Mouse (Mus musculus) c-Kit-positive CD71-positive TER-119-positive erythroid progenitor cells, embryonic 14.5 days (primary cell): Measurements from ENCODE around the gene U90926.
"Not testable (repeated sequence)": the region's sequence is repeated elsewhere in the genome, so short reads cannot be mapped to it uniquely, and the experiment has no call there.

Experiments used
- DNase-seq: peaks from one replicate; pipeline ENCODE4 v3.0.0-alpha.2; 2013; ENCODE audit warnings: low spot score

U90926 gene

GRCm38 (mm10) chr5:92218915-92219793 lies 3.9 kb upstream of the U90926 start:
- no peak for DNase-seq

- no peak for DNase-seq
These were observed 3.0 kb downstream of the U90926 start for GRCm38 (mm10) chr5:92212231-92212630.

- no peak for DNase-seq
These were observed 5.0 kb downstream of the U90926 start for GRCm38 (mm10) chr5:92210205-92210604.

GRCm38 (mm10) chr5:92206121-92206520 lies 9.1 kb downstream of the U90926 start:
- DNase-seq: no peak

- no peak for DNase-seq
These were observed 9.5 kb downstream of the U90926 start for GRCm38 (mm10) chr5:92205706-92206105.

GRCm38 (mm10) chr5:92205184-92205583 lies 10.0 kb downstream of the U90926 start:
- DNase-seq: no peak

- DNase-seq: peak; percentile 13
These were observed 10.8 kb downstream of the U90926 start for GRCm38 (mm10) chr5:92204162-92205036.

GRCm38 (mm10) chr5:92198266-92198665 lies 16.9 kb downstream of the U90926 start:
- DNase-seq: no peak

GRCm38 (mm10) chr5:92196895-92197811 lies 18.1 kb downstream of the U90926 start:
- DNase-seq: no peak

GRCm38 (mm10) chr5:92195716-92196115 lies 19.5 kb downstream of the U90926 start:
- not testable (repeated sequence) for DNase-seq

GRCm38 (mm10) chr5:92188881-92189483 lies 26.2 kb downstream of the U90926 start:
- DNase-seq: no peak

GRCm38 (mm10) chr5:92183071-92183830 lies 32.0 kb downstream of the U90926 start:
- DNase-seq: no peak

- DNase-seq: no peak
These were observed 49.2 kb downstream of the U90926 start for GRCm38 (mm10) chr5:92165976-92166375.
